Mouse (Mus musculus) CH12.LX (cell line): ENCODE measurements at regions not wholly inside any gene's neighbourhood (a gene's known extent, or its start where the extent isn't known, plus 50 kb on each side); places are given as distances from the start of the nearest gene placed in this dataset.

Source experiments
- DNase-seq: peaks from one replicate; pipeline ENCODE4 v3.0.0-alpha.2; 2013; ENCODE audit errors: extremely low read depth
- H3K27ac ChIP-seq: 2 replicates; pipeline ENCODE4 v1.5.1; 2012; ENCODE audit warnings: low read depth, mild to moderate bottlenecking, control low read depth, moderate library complexity; ENCODE audit not compliant: insufficient read depth
- H3K27me3 ChIP-seq: replicated peaks from 2 replicates; pipeline ENCODE3; 2012; ENCODE audit warnings: inconsistent platforms
- H3K36me3 ChIP-seq, 2 experiments: replicated peaks in 1 of 2; 2 replicates each; pipeline versions ENCODE3 to v1.6.1; 2012; ENCODE audit warnings: inconsistent platforms in 1 of 2, low read length in 1 of 2, mild to moderate bottlenecking in 1 of 2, mixed read lengths in 1 of 2, moderate library complexity in 1 of 2; ENCODE audit not compliant: control insufficient read depth in 1 of 2, insufficient read depth in 1 of 2
- H3K4me1 ChIP-seq, 2 experiments: 2 replicates each; pipeline ENCODE4 v1.6.1; 2012; ENCODE audit warnings: inconsistent platforms in 1 of 2, moderate library complexity in 1 of 2; ENCODE audit not compliant: insufficient read depth in 2 of 2, control insufficient read depth in 1 of 2
- H3K4me2 ChIP-seq: 2 replicates; pipeline ENCODE4 v1.6.1; 2012; ENCODE audit warnings: low read depth, mild to moderate bottlenecking, control low read depth; ENCODE audit not compliant: poor library complexity, insufficient read depth, severe bottlenecking
- H3K4me3 ChIP-seq, 3 experiments: fragments of 150-350 bp in 1 of 3; sonication (generic) in 1 of 3; replicated peaks in 1 of 3; 2 replicates each; pipeline versions ENCODE3 to v1.5.1; 2011 to 2012; ENCODE audit warnings: low read depth in 2 of 3, low read length in 2 of 3, mild to moderate bottlenecking in 2 of 3, moderate library complexity in 2 of 3, control low read depth in 1 of 3, improper control_type of control experiment in 1 of 3, inconsistent platforms in 1 of 3, mixed read lengths in 1 of 3; ENCODE audit not compliant: poor library complexity in 1 of 3
- H3K79me2 ChIP-seq: replicated peaks from 2 replicates; pipeline ENCODE4 v1.6.1; 2012; ENCODE audit warnings: mild to moderate bottlenecking, moderate library complexity; ENCODE audit not compliant: control insufficient read depth, poor library complexity, insufficient read depth, severe bottlenecking; ENCODE audit errors: extremely low read depth
- H3K9ac ChIP-seq: 2 replicates; pipeline ENCODE4 v1.6.1; 2012; ENCODE audit warnings: low read depth, mild to moderate bottlenecking, control low read depth, moderate library complexity; ENCODE audit not compliant: insufficient read depth
- H3K9me3 ChIP-seq: replicated peaks from 2 replicates; pipeline ENCODE3; 2012; ENCODE audit warnings: low read length, inconsistent platforms, mixed read lengths
- ELF1 ChIP-seq: IDR thresholded peaks from 2 replicates; pipeline ENCODE4 v1.6.1; 2014; ENCODE audit warnings: low read depth, mild to moderate bottlenecking, inconsistent platforms, low read length, improper control_type of control experiment
- EP300 ChIP-seq: IDR thresholded peaks from 2 replicates; pipeline ENCODE4 v1.6.1; 2011; ENCODE audit warnings: low read length, improper control_type of control experiment
- ETS1 ChIP-seq: conservative IDR thresholded peaks from 2 replicates; pipeline ENCODE4 v1.6.1; 2012; ENCODE audit warnings: low read depth, mild to moderate bottlenecking, inconsistent platforms, low read length, improper control_type of control experiment, moderate library complexity
- IRF4 ChIP-seq: IDR thresholded peaks from 2 replicates; pipeline ENCODE4 v1.6.1; 2014; ENCODE audit warnings: low read depth, mild to moderate bottlenecking, inconsistent platforms, low read length, improper control_type of control experiment
- MAFK ChIP-seq: IDR thresholded peaks from 2 replicates; pipeline ENCODE4 v1.6.1; 2011; ENCODE audit warnings: low read length, improper control_type of control experiment; ENCODE audit not compliant: insufficient replicate concordance
- MAX ChIP-seq: IDR thresholded peaks from 2 replicates; pipeline ENCODE4 v1.6.1; 2011; ENCODE audit warnings: low read length, improper control_type of control experiment
- MAZ ChIP-seq: IDR thresholded peaks from 2 replicates; pipeline ENCODE4 v1.6.1; 2012; ENCODE audit warnings: low read depth, mild to moderate bottlenecking, inconsistent platforms, low read length, improper control_type of control experiment, moderate library complexity
- MXI1 ChIP-seq: IDR thresholded peaks from 2 replicates; pipeline ENCODE4 v1.6.1; 2011; ENCODE audit warnings: mild to moderate bottlenecking, low read depth, low read length, improper control_type of control experiment
- PAX5 ChIP-seq: IDR thresholded peaks from 2 replicates; pipeline ENCODE4 v1.6.1; 2012; ENCODE audit warnings: low read length, inconsistent platforms, mixed read lengths
- RCOR1 ChIP-seq: conservative IDR thresholded peaks from 2 replicates; pipeline ENCODE4 v1.6.1; 2012; ENCODE audit warnings: low read depth, mild to moderate bottlenecking, inconsistent platforms, low read length, improper control_type of control experiment
- TBP ChIP-seq: conservative IDR thresholded peaks from 2 replicates; pipeline ENCODE4 v1.6.1; 2011; ENCODE audit warnings: low read depth, low read length, improper control_type of control experiment
- TCF12 ChIP-seq: IDR thresholded peaks from 2 replicates; pipeline ENCODE4 v1.6.1; 2014; ENCODE audit warnings: low read depth, mild to moderate bottlenecking, inconsistent platforms, low read length, improper control_type of control experiment
- USF1 ChIP-seq: IDR thresholded peaks from 2 replicates; pipeline ENCODE4 v1.6.1; 2014; ENCODE audit warnings: low read depth, mild to moderate bottlenecking, inconsistent platforms, low read length, improper control_type of control experiment
- USF2 ChIP-seq: conservative IDR thresholded peaks from 2 replicates; pipeline ENCODE4 v1.6.1; 2011; ENCODE audit warnings: low read depth, low read length, improper control_type of control experiment
- ZMIZ1 ChIP-seq: IDR thresholded peaks from 2 replicates; pipeline ENCODE4 v1.6.1; 2012; ENCODE audit warnings: low read depth, mild to moderate bottlenecking, inconsistent platforms, low read length, improper control_type of control experiment
- ZNF384 ChIP-seq: IDR thresholded peaks from 2 replicates; pipeline ENCODE4 v1.6.1; 2012; ENCODE audit warnings: low read depth, low read length, improper control_type of control experiment, inconsistent platforms
- dilution Hi-C: fragments of 300-500 bp; cut with MboI; formaldehyde crosslinking; loops from 2 replicates; pipeline ENCODE4 v1.14.3; 2020; ENCODE audit warnings: low sequenced_read_pairs; ENCODE audit not compliant: extremely low pct_unique_long_range_greater_than_20kb, extremely low pct_ligation_motif_present
- in situ Hi-C: fragments of 300-500 bp; cut with MboI; formaldehyde crosslinking; loops from 3 replicates; pipeline ENCODE4 v1.14.3; 2019; ENCODE audit warnings: low sequenced_read_pairs, low pct_ligation_motif_present, low pct_unique_long_range_greater_than_20kb, mixed read lengths

GRCm38 (mm10) chr13:97337954-97338353, 97.0 kb downstream of the Enc1 start:
- Histone ChIP-seq H3K4me2 (no peak overlapping the region), H3K27ac (no peak overlapping the region), H3K79me2 (no peaks in the 10 kb centered on the region), H3K4me3 (no peak overlapping the region), H3K4me1 (no peaks in the 10 kb centered on the region), H3K27me3 (no peaks in the 10 kb centered on the region), H3K9ac (no peak overlapping the region), H3K9me3 (peaks cover 18% of the 10 kb centered on the region), H3K36me3 (no peaks in the 10 kb centered on the region)
- in situ Hi-C loops: no loop called here
- dilution Hi-C loops: no loop called here
- no peak for DNase-seq
- TF ChIP-seq IRF4 (no peak), EP300 (no peak), MAX (no peak), MXI1 (no peak), USF2 (no peak)

- H3K36me3 ChIP-seq: no peaks in the 10 kb centered on the region
- no peak overlapping the region for H3K4me3 ChIP-seq
- no peak for TF ChIP-seq MAZ
- no peak for TF ChIP-seq RCOR1
- TF ChIP-seq MXI1: no peak
- no peak for TF ChIP-seq ZMIZ1
- TF ChIP-seq PAX5: no peak
- TF ChIP-seq ETS1: no peak
- TF ChIP-seq ZNF384: no peak
- no peak for TF ChIP-seq ELF1
- TF ChIP-seq EP300: no peak
- TF ChIP-seq IRF4: no peak
- TF ChIP-seq MAFK: no peak
- TF ChIP-seq TBP: no peak
- no peak for TF ChIP-seq TCF12
- TF ChIP-seq USF1: no peak
- no peak overlapping the region for H3K9ac ChIP-seq
- H3K4me2 ChIP-seq: no peak overlapping the region
- no peaks in the 10 kb centered on the region for H3K79me2 ChIP-seq
- peaks cover 17% of the 10 kb centered on the region for H3K9me3 ChIP-seq
- no peak for DNase-seq
- H3K27me3 ChIP-seq: no peaks in the 10 kb centered on the region
- no peaks in the 10 kb centered on the region for H3K4me1 ChIP-seq
- dilution Hi-C loops (no loop called here), in situ Hi-C loops (no loop called here)
- H3K27ac ChIP-seq: no peak overlapping the region
Measured at GRCm38 (mm10) chr13:97337296-97337731, 96.4 kb downstream of the Enc1 start.
